Mouse (Mus musculus): ENCODE data around the gene Gpr158.

DNA sequence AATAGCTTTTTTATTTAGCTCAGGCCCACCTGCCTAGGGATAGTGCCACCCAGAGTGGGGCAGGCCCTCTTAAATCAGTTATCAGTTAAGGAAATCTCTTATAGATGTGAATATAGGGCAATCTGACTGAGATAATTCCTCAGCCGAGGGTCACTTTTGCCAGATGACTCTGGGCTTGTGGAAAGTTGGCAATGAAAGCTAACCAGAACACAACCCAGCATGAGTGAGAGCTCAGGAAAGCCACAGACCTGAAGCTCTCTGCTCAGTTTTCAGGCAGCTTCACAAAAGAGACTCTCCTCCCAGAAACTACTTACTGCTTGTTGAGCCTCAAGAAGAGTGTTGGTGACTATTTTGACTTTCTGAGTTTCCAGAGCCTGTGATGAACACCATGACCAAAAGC lies 264.8 kb downstream of the Gpr158 start:
- TF ChIP-seq EP300 (IDR thresholded peaks at IDR 0.05; ENCODE audit: low read depth) (no peak), CTCF (IDR thresholded peaks at IDR 0.05; ENCODE audit: low read depth) (no peak)

Data from liver, postnatal 0 days (tissue).